Mouse (Mus musculus): ENCODE measurements around the gene Slc44a3. TPM values are rescaled to one million over a fixed set of nuclear protein-coding genes. Genes with fewer than 3 reads are reported as not detected.
A peak's percentile ranks its signal among the peaks of the same experiment; 100 is the strongest.
"Not testable (repeated sequence)": the region's sequence is repeated elsewhere in the genome, so short reads cannot be mapped to it uniquely, and the experiment has no call there.

The Slc44a3 gene
- polyA plus RNA-seq, 1 experiment from 2014 or later = 0.55 TPM

GRCm38 (mm10) chr3:121540621-121541020, 8.4 kb upstream of the Slc44a3 start:
- no peak overlapping the region for H3K27ac ChIP-seq
- peaks cover 21% of the 10 kb centered on the region for H3K4me1 ChIP-seq
- no peaks in the 10 kb centered on the region for H3K9me3 ChIP-seq
- 67% methylated on average over 5 of the region's 5 CpGs for WGBS
- H3K4me3 ChIP-seq = no peak overlapping the region
- no peaks in the 10 kb centered on the region for H3K36me3 ChIP-seq (replicated peaks)
- no peaks in the 10 kb centered on the region for H3K27me3 ChIP-seq (ENCODE audit: poor library complexity, severe bottlenecking)
- no peak for DNase-seq (ENCODE audit: extremely low spot score, low spot score)

GRCm38 (mm10) chr3:121539871-121540431, 7.7 kb upstream of the Slc44a3 start:
- Histone ChIP-seq H3K27ac (peak overlapping the region; percentile 26), H3K4me1 (peaks cover 21% of the 10 kb centered on the region), H3K36me3 (replicated peaks) (no peaks in the 10 kb centered on the region), H3K4me3 (no peak overlapping the region), H3K27me3 (ENCODE audit: poor library complexity, severe bottlenecking) (peaks cover 3% of the 10 kb centered on the region; the same call in 1 of the 2 replicates), H3K9me3 (no peaks in the 10 kb centered on the region)
- 12% methylated on average over 8 of the region's 8 CpGs for WGBS
- peak; percentile 31 for DNase-seq (ENCODE audit: extremely low spot score, low spot score)

- not testable (repeated sequence) for H3K36me3 ChIP-seq (replicated peaks); H3K4me3 ChIP-seq; H3K9me3 ChIP-seq; DNase-seq (ENCODE audit: extremely low spot score, low spot score); H3K27ac ChIP-seq
- H3K27me3 ChIP-seq (ENCODE audit: poor library complexity, severe bottlenecking) = peaks cover 14% of the 10 kb centered on the region
- H3K4me1 ChIP-seq = peaks cover 21% of the 10 kb centered on the region
- 90% methylated on average over 3 of the region's 3 CpGs for WGBS
Observed at GRCm38 (mm10) chr3:121538847-121539246, 6.6 kb upstream of the Slc44a3 start.

- Histone ChIP-seq H3K36me3 (replicated peaks) (no peaks in the 10 kb centered on the region), H3K9me3 (no peaks in the 10 kb centered on the region), H3K27ac (no peak overlapping the region), H3K4me3 (no peak overlapping the region), H3K27me3 (ENCODE audit: poor library complexity, severe bottlenecking) (peaks cover 23% of the 10 kb centered on the region), H3K4me1 (peaks cover 21% of the 10 kb centered on the region)
- 93% methylated on average over 3 of the region's 3 CpGs for WGBS
- no peak for DNase-seq (ENCODE audit: extremely low spot score, low spot score)
Observed at GRCm38 (mm10) chr3:121537996-121538395, 5.8 kb upstream of the Slc44a3 start.

- Histone ChIP-seq H3K27ac (no peak overlapping the region), H3K36me3 (replicated peaks) (no peaks in the 10 kb centered on the region), H3K4me1 (peaks cover 25% of the 10 kb centered on the region), H3K4me3 (no peak overlapping the region), H3K27me3 (ENCODE audit: poor library complexity, severe bottlenecking) (peaks cover 35% of the 10 kb centered on the region), H3K9me3 (no peaks in the 10 kb centered on the region)
- 89% methylated on average over 9 of the region's 9 CpGs for WGBS
- no peak for DNase-seq (ENCODE audit: extremely low spot score, low spot score)
Observed at GRCm38 (mm10) chr3:121536803-121537202, 4.6 kb upstream of the Slc44a3 start.

DNA sequence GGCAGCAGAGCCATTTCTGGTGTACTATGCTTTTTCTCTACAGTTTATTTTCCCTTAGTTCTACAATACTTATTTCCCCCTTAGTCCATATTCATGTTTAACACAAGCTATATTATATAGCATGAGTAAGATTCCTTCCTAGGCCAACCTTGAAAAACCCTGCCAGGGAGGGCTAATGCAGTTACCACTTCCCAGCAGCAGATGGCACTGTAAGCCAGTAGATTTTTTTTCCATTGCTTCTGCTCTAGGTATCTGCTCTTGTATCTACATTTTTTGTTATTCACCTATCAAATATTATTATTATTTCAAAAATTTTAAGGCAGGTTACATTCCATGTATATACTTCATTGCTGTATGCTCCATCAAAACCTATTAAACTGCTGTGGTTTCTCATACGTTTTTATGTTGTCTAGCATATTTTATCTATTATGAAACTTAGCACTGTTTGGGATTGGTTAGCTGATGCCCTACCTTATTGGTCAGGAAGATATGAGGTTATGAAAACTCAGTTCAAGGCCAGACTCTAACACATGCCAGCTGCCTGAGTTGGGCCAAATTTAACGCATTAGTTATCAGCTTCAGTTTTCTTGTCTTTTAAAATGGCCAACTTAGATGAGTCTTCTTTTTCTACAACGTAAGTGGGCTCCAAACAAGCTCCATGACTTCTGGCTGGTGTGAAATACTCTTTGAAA, 3.8 kb upstream of the Slc44a3 start:
- Histone ChIP-seq H3K36me3 (replicated peaks) (no peaks in the 10 kb centered on the region), H3K4me3 (no peak overlapping the region), H3K4me1 (peaks cover 28% of the 10 kb centered on the region), H3K9me3 (no peaks in the 10 kb centered on the region), H3K27me3 (ENCODE audit: poor library complexity, severe bottlenecking) (peaks cover 43% of the 10 kb centered on the region), H3K27ac (no peak overlapping the region)
- 80% methylated on average over 3 of the region's 3 CpGs for WGBS
- DNase-seq (ENCODE audit: extremely low spot score, low spot score) = peak; percentile 38

DNA sequence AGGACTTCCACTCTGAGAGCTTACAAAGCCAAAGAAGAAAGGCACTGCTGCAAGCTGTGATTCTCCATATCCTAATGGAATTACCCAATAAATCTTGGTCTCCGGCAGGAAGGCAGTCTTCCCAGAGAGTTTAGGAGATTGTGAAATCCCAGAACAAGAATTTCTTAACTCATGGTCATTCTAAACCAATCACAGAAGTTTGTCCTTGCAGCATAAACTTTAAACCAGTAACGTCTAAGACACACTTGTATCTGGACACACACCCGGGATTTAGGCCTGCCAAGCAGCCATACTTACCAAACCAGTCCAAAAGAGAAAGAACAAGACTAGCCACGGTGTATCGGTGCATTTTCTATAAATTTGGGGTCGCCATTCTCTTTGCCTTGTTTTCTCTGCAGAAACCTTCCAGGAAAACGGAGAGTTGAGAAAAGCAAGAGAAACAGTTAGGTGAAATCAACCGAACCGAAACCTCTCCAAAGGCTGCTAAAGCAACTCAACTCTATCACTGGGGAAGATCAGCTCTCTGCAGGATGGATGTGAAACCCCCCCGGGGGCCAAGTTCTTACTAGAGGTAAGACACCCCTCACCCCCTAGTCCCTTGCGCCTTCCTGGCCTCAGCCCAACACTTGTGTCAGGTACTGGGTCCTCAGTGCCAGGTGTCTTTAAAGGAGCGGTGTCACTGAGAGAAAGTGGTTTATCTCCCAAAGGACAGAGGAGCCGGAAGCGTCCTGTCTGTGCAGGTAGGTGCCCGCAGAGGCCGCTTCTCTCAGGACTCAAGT, 645 bp downstream of the Slc44a3 start:
- Histone ChIP-seq H3K36me3 (replicated peaks) (no peaks in the 10 kb centered on the region), H3K9me3 (no peaks in the 10 kb centered on the region), H3K27me3 (ENCODE audit: poor library complexity, severe bottlenecking) (peaks cover 60% of the 10 kb centered on the region), H3K4me3 (peak overlapping the region; percentile 47), H3K27ac (no peak overlapping the region), H3K4me1 (peaks cover 13% of the 10 kb centered on the region)
- no peak for DNase-seq (ENCODE audit: extremely low spot score, low spot score)
- WGBS = 50% methylated on average over 16 of the region's 16 CpGs

GRCm38 (mm10) chr3:121530546-121531258, 1.5 kb downstream of the Slc44a3 start:
- WGBS = 77% methylated on average over 10 of the region's 10 CpGs
- no peak overlapping the region for H3K27ac ChIP-seq
- H3K4me1 ChIP-seq = peaks cover 18% of the 10 kb centered on the region
- no peaks in the 10 kb centered on the region for H3K36me3 ChIP-seq (replicated peaks)
- no peaks in the 10 kb centered on the region for H3K9me3 ChIP-seq
- no peak for DNase-seq (ENCODE audit: extremely low spot score, low spot score)
- H3K27me3 ChIP-seq (ENCODE audit: poor library complexity, severe bottlenecking) = peaks cover 60% of the 10 kb centered on the region
- no peak overlapping the region for H3K4me3 ChIP-seq

DNA sequence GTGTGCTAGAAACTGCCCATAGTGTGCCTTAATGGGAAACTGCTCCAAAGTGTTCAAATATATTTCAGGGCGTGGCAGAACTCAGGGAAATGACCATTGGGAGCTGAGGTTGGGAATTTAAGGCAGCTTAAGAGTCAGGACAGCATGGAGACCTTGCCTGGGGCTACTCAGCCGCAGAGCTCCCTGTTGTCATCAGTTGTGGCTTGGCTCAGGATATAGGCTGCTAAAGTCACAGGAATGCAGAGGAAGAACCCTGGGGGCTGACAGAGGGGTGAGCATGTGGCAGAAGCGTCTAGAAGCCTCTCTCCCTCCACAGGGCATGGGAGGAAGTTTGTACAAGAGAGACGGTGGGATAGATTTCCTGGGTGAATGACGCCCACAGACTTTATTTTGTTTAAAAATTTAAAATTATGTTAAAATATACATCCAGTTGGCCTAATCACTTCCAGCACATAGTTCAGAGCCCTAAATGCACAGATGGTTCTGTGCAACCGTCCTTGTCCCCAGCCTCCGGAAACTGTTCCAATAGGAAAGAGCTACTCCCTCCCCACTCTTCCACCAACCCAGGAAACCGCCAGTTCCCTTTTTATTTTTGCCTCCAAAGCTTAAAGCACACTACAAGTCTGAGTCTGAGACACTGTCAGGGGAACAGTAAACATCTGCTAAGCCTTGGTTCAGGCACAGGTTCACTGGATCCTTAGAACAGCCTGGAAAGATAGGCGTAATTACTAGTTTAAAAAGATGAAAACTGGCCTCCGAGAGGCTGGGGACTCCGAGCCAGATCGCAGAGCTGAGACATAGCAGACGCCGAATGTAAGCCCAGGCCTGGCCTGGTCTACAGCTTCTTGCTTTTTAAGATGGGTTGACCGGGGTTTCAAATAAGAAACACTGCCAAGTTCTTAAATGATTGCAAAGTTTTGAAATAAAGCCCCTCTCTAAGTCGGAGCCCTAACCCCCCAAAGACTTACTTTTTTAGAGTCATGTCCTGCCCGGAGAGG, 5.8 kb downstream of the Slc44a3 start:
- Histone ChIP-seq H3K4me3 (no peak overlapping the region), H3K27ac (no peak overlapping the region), H3K36me3 (replicated peaks) (no peaks in the 10 kb centered on the region), H3K4me1 (peaks cover 13% of the 10 kb centered on the region), H3K9me3 (no peaks in the 10 kb centered on the region), H3K27me3 (ENCODE audit: poor library complexity, severe bottlenecking) (peaks cover 21% of the 10 kb centered on the region)
- 75% methylated on average over 17 of the region's 17 CpGs for WGBS
- no peak for DNase-seq (ENCODE audit: extremely low spot score, low spot score)

DNA sequence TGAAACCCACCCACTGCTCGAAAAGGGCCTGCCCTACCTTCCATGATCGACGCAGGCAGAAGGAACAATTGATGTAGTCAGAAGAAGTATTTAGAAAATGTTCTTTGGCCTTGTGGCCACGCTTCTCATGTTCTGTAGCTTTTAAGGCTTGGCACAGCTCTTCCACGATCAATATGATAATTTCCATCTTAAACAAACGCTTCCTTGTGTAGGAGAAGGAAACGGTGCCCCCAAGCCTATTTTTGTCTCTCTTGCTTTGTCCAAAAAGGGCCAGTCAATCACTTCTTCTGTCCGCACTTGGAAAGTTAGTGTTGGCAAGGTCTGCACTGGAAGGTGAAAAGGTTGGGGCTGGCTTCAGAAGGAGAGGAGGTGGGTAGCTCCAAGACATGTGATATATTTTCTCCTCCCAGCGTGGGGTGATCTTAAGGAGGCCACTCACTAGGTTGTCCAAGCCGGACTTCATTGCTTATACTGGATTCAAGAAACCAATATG, 10.5 kb downstream of the Slc44a3 start:
- no peaks in the 10 kb centered on the region for H3K36me3 ChIP-seq (replicated peaks)
- no peak overlapping the region for H3K4me3 ChIP-seq
- DNase-seq (ENCODE audit: extremely low spot score, low spot score) = no peak
- WGBS = 89% methylated on average over 10 of the region's 10 CpGs
- no peaks in the 10 kb centered on the region for H3K9me3 ChIP-seq
- H3K4me1 ChIP-seq = peaks cover 10% of the 10 kb centered on the region
- 0 out of 2 replicates have a peak overlapping the region, but pooled peaks have one; percentile 11 for H3K27ac ChIP-seq
- H3K27me3 ChIP-seq (ENCODE audit: poor library complexity, severe bottlenecking) = no peaks in the 10 kb centered on the region

- Histone ChIP-seq H3K36me3 (replicated peaks) (no peaks in the 10 kb centered on the region), H3K27ac (no peak overlapping the region), H3K4me1 (peaks cover 9% of the 10 kb centered on the region), H3K4me3 (no peak overlapping the region), H3K27me3 (ENCODE audit: poor library complexity, severe bottlenecking) (no peaks in the 10 kb centered on the region), H3K9me3 (no peaks in the 10 kb centered on the region)
- WGBS = 95% methylated on average over 3 of the region's 3 CpGs
- DNase-seq (ENCODE audit: extremely low spot score, low spot score) = no peak
Observed at GRCm38 (mm10) chr3:121521123-121521522, 11.1 kb downstream of the Slc44a3 start.

Measured in forebrain, embryonic 10.5 days (tissue).